Mouse (Mus musculus): ENCODE data around the gene Fam102a.

The Fam102a gene

GRCm38 (mm10) chr2:32514335-32514734, 20.8 kb upstream of the Fam102a start:
- no peak for DNase-seq (ENCODE audit: low spot score)

GRCm38 (mm10) chr2:32517233-32517867, 17.8 kb upstream of the Fam102a start:
- DNase-seq (ENCODE audit: low spot score): no peak

- DNase-seq (ENCODE audit: low spot score): no peak
Observed at GRCm38 (mm10) chr2:32520034-32520990, 14.8 kb upstream of the Fam102a start.

- DNase-seq (ENCODE audit: low spot score): no peak
Observed at GRCm38 (mm10) chr2:32524536-32525031, 10.5 kb upstream of the Fam102a start.

GRCm38 (mm10) chr2:32525816-32526215, 9.3 kb upstream of the Fam102a start:
- no peak for DNase-seq (ENCODE audit: low spot score)

GRCm38 (mm10) chr2:32527468-32527966, 7.6 kb upstream of the Fam102a start:
- peak; percentile 44 for DNase-seq (ENCODE audit: low spot score)

- DNase-seq (ENCODE audit: low spot score): no peak
Observed at GRCm38 (mm10) chr2:32528326-32528725, 6.8 kb upstream of the Fam102a start.

- no peak for DNase-seq (ENCODE audit: low spot score)
Observed at GRCm38 (mm10) chr2:32530479-32530878, 4.7 kb upstream of the Fam102a start.

- peak; percentile 60 for DNase-seq (ENCODE audit: low spot score)
Observed at GRCm38 (mm10) chr2:32533163-32533562, 2.0 kb upstream of the Fam102a start.

- peak; percentile 72 for DNase-seq (ENCODE audit: low spot score)
Observed at GRCm38 (mm10) chr2:32534061-32534732, 935 bp upstream of the Fam102a start.

- peak; percentile 59 for DNase-seq (ENCODE audit: low spot score)
Observed at GRCm38 (mm10) chr2:32535501-32535991, 414 bp downstream of the Fam102a start.

GRCm38 (mm10) chr2:32536086-32536633, 1.0 kb downstream of the Fam102a start:
- DNase-seq (ENCODE audit: low spot score): no peak

- DNase-seq (ENCODE audit: low spot score): peak; percentile 90
Observed at GRCm38 (mm10) chr2:32536634-32537359, 1.7 kb downstream of the Fam102a start.

GRCm38 (mm10) chr2:32537360-32537905, 2.3 kb downstream of the Fam102a start:
- no peak for DNase-seq (ENCODE audit: low spot score)

- DNase-seq (ENCODE audit: low spot score): no peak
Observed at GRCm38 (mm10) chr2:32537941-32538340, 2.8 kb downstream of the Fam102a start.

GRCm38 (mm10) chr2:32538461-32538860, 3.3 kb downstream of the Fam102a start:
- DNase-seq (ENCODE audit: low spot score): no peak

- DNase-seq (ENCODE audit: low spot score): peak; percentile 35
Observed at GRCm38 (mm10) chr2:32539452-32539981, 4.4 kb downstream of the Fam102a start.

- no peak for DNase-seq (ENCODE audit: low spot score)
Observed at GRCm38 (mm10) chr2:32541333-32541908, 6.3 kb downstream of the Fam102a start.

- DNase-seq (ENCODE audit: low spot score): no peak
Observed at GRCm38 (mm10) chr2:32541986-32542573, 6.9 kb downstream of the Fam102a start.

GRCm38 (mm10) chr2:32543031-32543449, 7.9 kb downstream of the Fam102a start:
- DNase-seq (ENCODE audit: low spot score): peak; percentile 65

All from adipocyte (in vitro differentiated cells).